Mouse (Mus musculus): Measurements from ENCODE around the gene Lypd5.

Gene Lypd5

GRCm38 (mm10) chr7:24359269-24359668, 10.3 kb downstream of the Lypd5 start:
- peak; percentile 31 for DNase-seq (ENCODE audit: inconsistent ontology term)

- DNase-seq (ENCODE audit: inconsistent ontology term): no peak
Observed at GRCm38 (mm10) chr7:24361001-24361400, 12.0 kb downstream of the Lypd5 start.

- no peak for DNase-seq (ENCODE audit: inconsistent ontology term)
Observed at GRCm38 (mm10) chr7:24363228-24363627, 14.2 kb downstream of the Lypd5 start.

DNA sequence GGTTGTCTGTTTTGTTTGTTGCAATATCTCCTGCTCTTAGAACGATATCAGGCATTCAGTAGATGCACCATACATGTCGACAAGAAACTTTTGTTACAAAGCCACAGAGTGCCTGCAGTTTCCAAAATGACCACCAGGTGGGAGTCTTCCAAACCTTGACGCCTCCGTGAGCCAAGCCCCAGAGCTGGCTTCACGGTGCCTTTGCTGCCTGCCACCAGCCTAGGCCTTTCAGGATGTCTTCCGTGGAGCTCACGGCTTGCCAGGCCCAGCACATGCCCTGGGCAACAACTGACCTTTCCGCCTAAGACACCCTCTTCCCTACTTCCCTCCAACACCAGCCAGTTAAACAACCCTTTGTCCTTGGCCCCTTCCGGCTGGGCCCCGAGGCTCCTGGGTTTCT, 15.8 kb downstream of the Lypd5 start:
- peak; percentile 70 for DNase-seq (ENCODE audit: inconsistent ontology term)

GRCm38 (mm10) chr7:24365258-24366014, 16.4 kb downstream of the Lypd5 start:
- peak; percentile 57 for DNase-seq (ENCODE audit: inconsistent ontology term)

DNA sequence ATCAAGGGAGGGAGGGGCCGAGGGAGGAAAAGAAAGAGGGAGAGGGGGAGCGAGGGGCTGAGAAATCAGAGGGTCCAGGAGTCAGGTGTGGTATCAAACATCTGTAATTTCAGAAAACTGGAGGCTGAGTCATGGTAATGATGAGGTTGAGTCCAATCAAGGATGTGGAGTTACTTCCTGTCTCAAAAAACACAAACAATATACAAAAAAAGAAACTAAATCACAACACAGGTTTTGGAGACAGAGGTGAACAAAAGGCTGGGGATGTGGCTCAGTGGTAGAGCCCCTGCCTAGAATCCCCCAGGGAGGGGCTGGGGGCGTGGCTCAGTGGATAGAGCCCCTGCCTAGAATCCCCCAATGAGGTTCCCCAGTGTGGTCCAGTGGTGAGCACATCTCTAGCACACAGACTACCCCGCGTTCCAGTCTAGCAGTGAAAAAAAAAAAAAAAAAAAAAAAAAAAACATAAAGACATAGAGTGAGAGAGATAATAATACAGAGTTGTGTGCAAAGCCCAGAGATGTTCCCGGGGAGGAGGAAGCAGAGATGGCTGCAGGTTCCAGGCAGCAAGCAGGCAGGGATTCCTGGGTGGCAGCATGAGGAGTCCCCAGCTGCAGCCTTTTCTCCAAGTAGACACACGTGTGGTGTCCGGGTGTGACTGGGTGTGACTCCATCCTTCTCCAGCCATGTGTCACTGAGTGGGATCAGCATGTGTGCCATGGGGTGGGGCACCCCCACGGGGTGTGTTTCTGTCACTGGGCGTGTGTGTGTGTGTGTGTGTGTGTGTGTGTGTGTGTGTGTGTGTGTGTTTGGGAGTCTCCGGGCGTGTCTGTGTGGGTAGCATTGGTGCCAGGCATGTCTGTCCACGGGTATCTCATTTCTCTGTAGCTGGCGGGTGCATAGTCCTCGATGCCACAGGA, 18.0 kb downstream of the Lypd5 start:
- no peak for DNase-seq (ENCODE audit: inconsistent ontology term)

DNA sequence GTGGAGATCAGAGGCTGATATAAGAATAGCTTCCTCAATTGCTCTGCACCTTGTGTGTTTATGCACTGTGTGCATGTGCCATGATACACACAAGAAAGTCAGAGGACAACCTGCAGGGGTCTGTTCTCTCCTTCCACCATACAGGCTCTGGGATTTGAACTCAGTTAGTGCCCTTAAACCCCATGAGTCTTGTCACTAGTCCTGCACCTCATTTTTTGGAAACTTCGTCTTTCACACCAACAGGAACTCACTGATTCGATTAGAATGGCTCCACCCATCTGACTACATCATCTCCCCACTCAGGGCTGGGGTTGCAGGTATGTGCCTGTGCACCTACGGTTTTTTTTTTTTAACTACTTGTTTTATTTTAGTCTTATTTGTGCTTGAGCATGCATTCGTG, 19.2 kb downstream of the Lypd5 start:
- DNase-seq (ENCODE audit: inconsistent ontology term): no peak

DNA sequence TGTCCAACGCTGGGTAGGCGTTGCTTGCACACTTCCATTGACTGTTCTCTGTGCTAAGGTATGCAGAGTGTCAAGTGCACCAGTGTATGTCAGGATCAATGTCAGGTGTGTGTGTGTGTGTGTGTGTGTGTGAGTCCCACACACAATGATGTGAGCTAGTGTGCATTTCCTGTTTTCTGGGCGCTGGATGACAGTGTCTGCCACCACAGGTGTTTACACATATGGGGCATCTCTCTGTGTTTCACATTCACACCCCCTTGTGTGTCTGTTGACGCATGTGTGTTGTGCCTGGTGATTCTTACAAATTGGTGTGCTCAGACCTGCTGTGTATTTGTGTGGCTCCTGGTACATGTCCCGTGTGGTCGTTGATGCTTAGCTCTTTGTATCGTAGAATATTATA, 19.9 kb downstream of the Lypd5 start:
- DNase-seq (ENCODE audit: inconsistent ontology term): no peak

DNA sequence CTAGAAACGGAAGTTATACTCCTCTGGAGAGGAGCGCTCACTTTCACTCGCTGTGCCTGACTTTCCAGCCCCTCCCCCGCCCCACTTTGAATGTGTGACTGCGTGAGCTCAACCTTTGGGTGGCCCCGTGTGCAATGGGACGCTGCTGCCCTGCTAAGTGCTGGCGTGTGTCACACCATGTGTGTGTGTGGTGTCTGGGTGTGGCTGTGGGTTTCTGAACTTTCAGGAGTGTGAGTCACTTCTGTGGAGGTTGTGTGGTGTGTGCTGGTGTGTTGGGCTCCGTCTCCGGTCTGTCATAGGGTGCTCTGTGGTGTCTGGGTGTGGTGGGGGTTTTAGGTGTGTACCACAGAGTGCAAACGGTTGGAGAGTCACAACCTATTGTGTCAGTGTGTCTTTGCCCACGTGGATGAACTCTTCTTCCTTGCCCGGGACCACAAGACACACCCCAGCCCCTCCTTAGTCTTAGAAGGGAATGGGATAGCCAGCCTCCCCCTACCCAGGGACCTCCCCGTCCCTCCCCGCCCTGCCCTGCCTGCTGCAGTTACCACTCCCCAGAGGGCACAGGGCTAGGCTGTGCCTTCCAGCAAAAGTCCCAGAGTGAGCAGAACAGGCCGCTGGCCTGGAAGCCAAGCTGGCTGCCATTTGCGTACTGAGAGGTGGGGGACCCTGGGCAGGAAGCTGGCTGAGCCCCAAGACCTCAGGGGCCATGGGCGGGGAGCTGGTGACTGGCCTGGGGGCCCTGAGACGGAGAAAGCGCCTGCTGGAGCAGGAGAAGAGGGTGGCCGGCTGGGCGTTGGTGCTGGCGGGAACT, 20.9 kb downstream of the Lypd5 start, which contains the start of gene Kcnn4:
Gene Kcnn4 (plus strand): TSS at position 533 of the 811 bp plus-strand sequence.
- no peak for DNase-seq (ENCODE audit: inconsistent ontology term)

DNA sequence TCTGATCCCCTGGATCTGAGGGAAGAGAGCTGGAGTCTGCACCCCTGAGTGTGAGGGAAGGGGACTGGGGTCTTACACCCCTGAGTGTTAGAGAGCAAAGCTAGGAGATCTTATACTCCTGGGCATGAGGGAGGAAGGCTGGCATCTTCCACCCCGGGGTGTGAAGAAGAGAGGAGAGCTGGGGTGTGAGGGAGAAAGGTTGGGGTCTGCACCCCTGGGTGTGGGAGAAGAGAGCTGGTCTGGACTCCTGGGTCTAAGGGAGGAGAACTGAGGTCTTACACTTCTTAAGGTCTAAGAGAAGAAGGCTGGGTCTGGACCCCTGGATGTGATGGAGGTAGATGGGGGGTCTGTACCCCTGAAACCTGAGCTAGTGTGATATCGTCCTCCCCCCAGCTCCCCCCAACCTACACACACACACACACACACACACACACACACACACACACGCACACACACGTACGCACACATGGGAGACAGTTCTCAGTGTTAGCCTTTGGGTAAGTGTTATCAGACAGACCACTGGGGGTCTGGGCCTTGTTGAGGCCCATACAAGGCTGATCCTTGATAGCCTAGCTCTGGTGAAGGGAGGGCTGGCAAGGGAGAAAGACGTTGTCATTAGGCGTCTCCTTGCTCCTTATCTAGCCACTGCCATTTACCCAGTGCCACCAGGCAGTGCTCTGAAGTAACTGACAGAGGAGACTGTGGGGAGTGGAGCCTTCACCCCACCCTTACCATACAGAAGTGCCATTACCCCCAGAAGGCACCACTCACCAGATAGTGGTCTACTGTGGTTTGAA, 22.2 kb downstream of the Lypd5 start:
- no peak for DNase-seq (ENCODE audit: inconsistent ontology term)

GRCm38 (mm10) chr7:24371809-24372145, 22.8 kb downstream of the Lypd5 start:
- no peak for DNase-seq (ENCODE audit: inconsistent ontology term)

DNA sequence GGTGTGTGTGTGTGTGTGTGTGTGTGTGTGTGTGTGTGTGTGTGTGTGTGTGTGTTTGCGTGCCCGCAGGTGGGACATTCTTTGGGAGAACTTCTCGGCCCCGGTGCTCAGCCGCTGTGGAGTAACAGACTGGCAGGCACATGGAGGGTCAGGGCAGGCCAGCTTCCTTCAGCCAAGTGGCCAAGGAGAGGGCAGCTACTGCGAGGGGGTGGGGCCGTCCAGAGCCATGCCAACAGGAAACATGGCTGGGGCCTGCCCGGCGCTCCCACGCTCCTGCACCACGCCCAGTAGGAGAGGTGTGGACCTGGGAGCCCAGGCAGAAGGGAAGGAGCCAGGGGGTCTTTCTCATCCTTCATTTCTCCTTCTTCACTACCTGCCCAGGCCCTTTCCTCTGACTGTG, 23.3 kb downstream of the Lypd5 start:
- no peak for DNase-seq (ENCODE audit: inconsistent ontology term)

DNA sequence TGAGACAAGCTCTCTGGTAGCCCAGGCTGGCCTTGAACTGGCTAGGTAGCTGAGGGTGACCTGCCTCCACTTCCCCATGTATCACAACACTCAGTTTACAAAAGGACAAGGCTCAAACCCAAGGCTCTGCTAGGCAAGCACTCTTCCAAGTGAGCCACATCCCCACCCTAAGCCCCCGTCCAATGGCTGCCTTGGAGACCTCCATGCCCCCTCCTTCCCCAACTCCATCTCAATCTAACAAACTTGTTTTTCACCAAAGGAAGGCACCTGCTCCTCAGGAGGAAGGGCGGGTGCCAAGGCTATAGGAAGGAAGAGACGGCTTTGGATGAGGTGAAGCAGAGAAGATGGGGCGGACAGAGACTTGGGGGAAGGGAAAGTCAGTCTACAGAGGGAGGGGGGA, 23.8 kb downstream of the Lypd5 start:
- no peak for DNase-seq (ENCODE audit: inconsistent ontology term)

DNA sequence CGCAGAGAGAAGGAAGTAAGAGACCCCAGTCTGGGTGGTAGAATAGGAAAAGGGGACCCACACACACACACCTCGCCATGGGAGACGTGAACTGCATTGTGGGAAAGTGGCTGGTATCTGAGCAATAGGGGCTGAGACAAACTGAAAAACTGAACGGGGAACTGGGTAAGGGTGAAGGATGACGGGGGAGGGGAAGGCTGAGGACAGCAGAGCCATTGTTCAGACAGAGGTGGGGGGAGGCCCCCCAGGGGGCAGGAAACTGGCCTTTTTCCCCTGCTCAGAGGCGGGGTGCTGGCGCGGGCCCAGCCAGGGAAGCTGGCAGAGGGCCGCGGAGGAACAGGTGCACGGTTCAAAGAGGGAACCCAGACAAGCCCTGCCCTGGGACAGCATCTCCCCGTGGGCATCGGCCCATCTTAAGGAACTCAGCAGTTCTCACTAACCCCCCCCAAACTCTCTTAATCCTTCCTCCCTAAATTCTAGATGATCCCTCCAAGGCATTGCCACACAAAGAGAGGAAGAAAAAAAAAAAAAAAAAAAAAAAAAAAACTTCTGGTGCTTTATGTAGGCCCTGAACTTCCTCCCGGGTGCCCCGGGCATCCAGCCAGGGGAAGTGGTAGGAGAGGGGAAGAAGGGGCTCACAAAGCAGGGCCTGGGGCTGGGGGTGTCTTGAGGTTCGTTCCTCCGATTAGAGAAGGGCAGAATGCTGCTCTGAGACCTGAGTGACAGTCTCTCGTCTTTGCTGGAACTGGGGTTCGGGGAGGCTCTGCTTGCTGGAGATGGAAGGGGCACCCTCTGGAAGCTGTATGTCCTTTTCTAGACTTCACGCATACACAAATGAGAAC, 24.8 kb downstream of the Lypd5 start:
- peak; percentile 32 for DNase-seq (ENCODE audit: inconsistent ontology term)

- DNase-seq (ENCODE audit: inconsistent ontology term): no peak
Observed at GRCm38 (mm10) chr7:24376456-24376855, 27.5 kb downstream of the Lypd5 start.

GRCm38 (mm10) chr7:24377091-24377865, 28.3 kb downstream of the Lypd5 start:
- peak; percentile 59 for DNase-seq (ENCODE audit: inconsistent ontology term)

DNA sequence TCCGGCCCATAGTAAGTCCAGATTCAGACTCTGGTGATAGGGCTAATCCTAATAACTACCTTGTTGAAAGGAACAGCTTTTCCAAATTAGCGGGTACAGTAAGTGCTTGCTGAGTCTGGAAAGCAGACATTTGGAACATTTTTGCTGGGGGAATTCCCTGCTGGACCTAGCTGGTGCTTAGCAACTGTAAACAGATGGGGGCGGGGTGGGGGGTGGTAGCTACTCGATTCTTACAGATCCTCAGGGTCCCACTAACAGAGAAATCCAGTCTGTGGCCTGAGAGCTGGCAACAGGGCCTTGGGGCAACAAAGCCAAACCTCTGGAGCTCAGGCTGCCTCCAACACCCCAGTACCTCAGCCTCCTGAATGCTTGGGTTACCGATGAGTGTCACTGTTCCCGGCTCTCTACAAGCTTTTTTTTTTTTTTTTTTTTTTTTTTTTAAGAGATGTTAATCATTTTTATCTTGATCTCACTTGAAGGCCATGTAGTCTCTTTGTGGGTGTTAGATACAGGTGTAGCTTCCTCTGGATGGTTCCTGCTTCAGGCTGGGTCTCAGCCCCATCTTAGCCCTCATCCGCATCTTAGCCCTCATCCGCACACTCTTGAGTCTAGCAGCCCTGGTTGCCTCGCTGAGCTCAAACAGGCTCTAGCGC, 29.2 kb downstream of the Lypd5 start:
- peak; percentile 29 for DNase-seq (ENCODE audit: inconsistent ontology term)

DNA sequence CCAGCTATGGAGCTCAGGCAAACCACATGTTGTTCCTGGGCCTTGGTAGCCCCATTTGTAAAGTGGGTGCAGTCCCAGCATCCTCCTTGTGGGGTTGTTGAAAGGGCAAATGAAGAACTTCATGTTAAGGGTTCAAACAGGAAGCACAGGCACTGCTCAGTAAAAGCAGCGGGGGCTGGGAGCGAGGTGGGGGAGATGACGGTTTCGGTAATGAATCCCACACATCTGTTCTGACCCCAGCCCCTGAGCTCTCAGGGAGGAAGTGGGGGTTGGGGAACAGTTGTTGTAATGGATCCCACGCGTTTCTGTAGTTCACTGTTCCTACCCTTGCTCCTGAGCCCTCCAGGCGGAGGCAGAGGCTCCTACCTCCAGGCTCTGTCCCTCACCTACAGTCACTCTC, 30.9 kb downstream of the Lypd5 start:
- no peak for DNase-seq (ENCODE audit: inconsistent ontology term)

DNA sequence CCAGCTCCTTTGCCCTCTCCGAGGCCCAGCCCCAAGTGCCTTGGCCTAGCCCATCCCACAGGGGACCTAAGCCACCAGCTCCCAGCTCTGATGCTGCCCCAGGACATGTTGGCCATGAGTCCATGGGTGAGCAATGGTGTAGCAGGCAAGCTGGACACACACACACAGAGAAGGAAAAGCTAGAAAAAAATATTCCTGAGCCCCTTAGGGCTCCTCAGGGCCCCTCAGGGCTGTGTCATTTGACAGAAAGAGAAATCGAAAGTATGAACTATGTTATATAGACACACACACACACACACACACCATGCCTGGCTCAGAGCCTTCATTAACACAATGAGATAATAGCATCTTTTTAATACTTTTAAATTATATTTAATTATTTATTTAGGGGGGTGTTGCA, 31.4 kb downstream of the Lypd5 start:
- no peak for DNase-seq (ENCODE audit: inconsistent ontology term)
